Mouse (Mus musculus): ENCODE results near the gene Pbx1. TPM values are rescaled to one million over a fixed set of nuclear protein-coding genes. Genes with fewer than 3 reads are reported as not detected.

Gene Pbx1
- total and polyA plus RNA-seq, 2 experiments from 2014 or later: 17.1 to 31.3 TPM

DNA sequence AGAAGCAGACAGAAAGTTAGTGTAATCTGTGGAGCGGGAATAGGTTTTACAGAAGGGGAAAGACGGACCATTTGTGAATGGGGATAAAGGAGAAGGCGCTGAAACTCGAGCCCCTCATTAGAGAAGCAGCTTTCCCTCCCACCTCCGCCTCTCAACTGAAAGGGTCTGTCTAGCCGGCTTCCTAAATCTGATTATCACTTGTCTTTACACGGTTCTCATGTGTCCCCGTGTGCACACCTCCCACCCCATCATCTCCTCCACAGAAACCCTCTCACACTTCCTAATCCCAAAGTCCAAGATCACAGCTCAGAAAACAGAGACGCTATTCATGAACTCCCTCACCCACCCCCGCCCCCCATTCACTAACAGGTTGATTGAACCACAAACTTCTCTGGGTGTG, 21.5 kb downstream of the Pbx1 start:
- no peak overlapping the region for H3K9ac ChIP-seq (replicated peaks; ENCODE audit: low read depth, low read length)

DNA sequence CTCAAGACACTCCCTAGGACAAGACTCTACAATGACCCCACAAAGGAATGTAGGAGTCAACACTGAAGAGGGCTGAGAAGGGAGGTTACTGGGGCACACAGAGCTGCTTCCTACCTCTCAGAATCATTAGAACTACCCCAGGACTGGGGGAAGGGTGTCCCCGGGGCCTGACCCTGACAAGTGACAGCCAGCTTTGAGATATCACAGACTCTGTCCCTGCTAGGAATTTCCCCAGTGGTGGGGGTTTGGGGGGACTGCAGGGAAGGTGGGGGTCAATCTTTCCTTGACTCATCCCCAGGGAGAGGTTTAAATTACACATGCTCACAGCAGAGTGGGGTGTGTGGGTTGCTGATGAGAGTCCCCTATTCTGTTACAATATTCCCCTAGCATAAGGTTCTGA, 22.0 kb downstream of the Pbx1 start:
- peak; percentile 53 for DNase-seq (ENCODE audit: low spot score)
- H3K9ac ChIP-seq (replicated peaks; ENCODE audit: low read depth, low read length): no peak overlapping the region
- H3K36me3 ChIP-seq (replicated peaks; ENCODE audit: control insufficient read depth, insufficient read depth, low read length): peaks cover 11% of the 10 kb centered on the region
- no peak overlapping the region for H3K4me2 ChIP-seq (ENCODE audit: low read depth, low read length)
- ATAC-seq (ENCODE audit: insufficient read depth, low read depth): peak; percentile 83
- WGBS: 5% methylated on average over 1 of the region's 1 CpGs
- no peaks in the 10 kb centered on the region for H3K27me3 ChIP-seq (ENCODE audit: control insufficient read depth, insufficient read depth, low read length)
- peak overlapping the region; percentile 52 for H3K27ac ChIP-seq (ENCODE audit: low read depth)
- no peak overlapping the region for H3K4me3 ChIP-seq (ENCODE audit: low read depth, low read length)
- TF ChIP-seq EP300 (IDR thresholded peaks at IDR 0.05; ENCODE audit: low read depth) (peak; percentile 70; the same call in 1 of the 2 replicates), CTCF (IDR thresholded peaks at IDR 0.05; ENCODE audit: low read depth) (no peak)
- peaks cover 41% of the 10 kb centered on the region for H3K4me1 ChIP-seq (ENCODE audit: control insufficient read depth, insufficient read depth)
- no peaks in the 10 kb centered on the region for H3K9me3 ChIP-seq (replicated peaks; ENCODE audit: control insufficient read depth, low read length)

More for the DNA sequence above, 21.5 kb downstream of the Pbx1 start:
- Histone ChIP-seq H3K4me2 (ENCODE audit: low read depth, low read length) (no peak overlapping the region), H3K27ac (ENCODE audit: low read depth) (peak overlapping the region; percentile 18), H3K36me3 (replicated peaks; ENCODE audit: control insufficient read depth, insufficient read depth, low read length) (peaks cover 11% of the 10 kb centered on the region), H3K4me1 (ENCODE audit: control insufficient read depth, insufficient read depth) (peaks cover 36% of the 10 kb centered on the region), H3K4me3 (ENCODE audit: low read depth, low read length) (no peak overlapping the region), H3K9me3 (replicated peaks; ENCODE audit: control insufficient read depth, low read length) (no peaks in the 10 kb centered on the region), H3K27me3 (ENCODE audit: control insufficient read depth, insufficient read depth, low read length) (no peaks in the 10 kb centered on the region)
- ATAC-seq (ENCODE audit: insufficient read depth, low read depth) (no peak), DNase-seq (ENCODE audit: low spot score) (no peak)
- TF ChIP-seq CTCF (IDR thresholded peaks at IDR 0.05; ENCODE audit: low read depth) (no peak), EP300 (IDR thresholded peaks at IDR 0.05; ENCODE audit: low read depth) (no peak)
- 25% methylated on average over 10 of the region's 10 CpGs for WGBS

DNA sequence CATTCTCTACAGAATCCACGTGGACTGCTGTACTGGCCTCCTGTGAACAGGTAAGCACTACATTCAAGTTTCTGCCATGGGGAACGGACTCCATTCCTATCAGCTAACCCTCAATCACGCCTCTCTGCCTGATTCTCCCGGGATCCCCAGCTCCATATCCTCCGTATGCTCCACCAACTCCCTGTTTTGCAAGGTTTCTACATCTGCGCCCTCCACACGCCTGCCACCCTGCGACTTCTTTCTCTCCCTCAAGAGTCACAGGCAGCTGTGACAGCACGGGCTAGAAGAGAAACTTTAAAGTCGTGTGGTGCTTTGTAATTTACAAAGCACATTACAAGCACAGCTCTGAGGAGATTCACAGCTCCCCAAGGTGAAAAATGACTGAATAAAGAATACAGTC, 23.3 kb downstream of the Pbx1 start:
- no peak for TF ChIP-seq EP300 (IDR thresholded peaks at IDR 0.05; ENCODE audit: low read depth)
- no peak for TF ChIP-seq CTCF (IDR thresholded peaks at IDR 0.05; ENCODE audit: low read depth)
- no peak for ATAC-seq (ENCODE audit: insufficient read depth, low read depth)
- Histone ChIP-seq H3K9ac (replicated peaks; ENCODE audit: low read depth, low read length) (no peak overlapping the region), H3K27ac (ENCODE audit: low read depth) (0 out of 2 replicates have a peak overlapping the region, but pooled peaks have one; percentile 20), H3K4me1 (ENCODE audit: control insufficient read depth, insufficient read depth) (peaks cover 41% of the 10 kb centered on the region), H3K9me3 (replicated peaks; ENCODE audit: control insufficient read depth, low read length) (no peaks in the 10 kb centered on the region), H3K4me2 (ENCODE audit: low read depth, low read length) (no peak overlapping the region), H3K4me3 (ENCODE audit: low read depth, low read length) (no peak overlapping the region), H3K36me3 (replicated peaks; ENCODE audit: control insufficient read depth, insufficient read depth, low read length) (peaks cover 11% of the 10 kb centered on the region), H3K27me3 (ENCODE audit: control insufficient read depth, insufficient read depth, low read length) (no peaks in the 10 kb centered on the region)
- 59% methylated on average over 10 of the region's 10 CpGs for WGBS
- DNase-seq (ENCODE audit: low spot score): no peak

DNA sequence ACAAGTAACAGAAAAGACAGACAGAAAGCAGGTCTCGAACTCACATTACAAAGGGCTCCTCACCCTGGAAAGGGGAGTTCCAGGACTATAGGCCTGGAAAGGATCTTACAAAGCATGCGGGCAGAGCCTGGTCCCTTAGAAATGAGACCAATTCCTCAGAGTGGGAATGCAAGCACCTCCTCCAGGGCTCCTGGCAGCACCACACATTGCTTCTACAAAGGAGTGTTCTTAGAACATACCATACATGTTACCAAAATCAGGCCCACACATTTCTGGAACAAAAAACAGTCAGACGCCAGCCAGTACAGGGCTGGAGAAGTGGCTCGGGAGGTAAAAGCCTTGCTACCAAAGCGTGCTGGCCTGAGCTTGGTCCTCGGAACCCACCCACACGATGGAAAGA, 24.1 kb downstream of the Pbx1 start:
- no peaks in the 10 kb centered on the region for H3K9me3 ChIP-seq (replicated peaks; ENCODE audit: control insufficient read depth, low read length)
- WGBS: 65% methylated on average over 7 of the region's 7 CpGs
- H3K4me1 ChIP-seq (ENCODE audit: control insufficient read depth, insufficient read depth): peaks cover 41% of the 10 kb centered on the region
- H3K4me2 ChIP-seq (ENCODE audit: low read depth, low read length): no peak overlapping the region
- ATAC-seq (ENCODE audit: insufficient read depth, low read depth) (no peak), DNase-seq (ENCODE audit: low spot score) (no peak)
- no peaks in the 10 kb centered on the region for H3K27me3 ChIP-seq (ENCODE audit: control insufficient read depth, insufficient read depth, low read length)
- TF ChIP-seq EP300 (IDR thresholded peaks at IDR 0.05; ENCODE audit: low read depth): no peak
- TF ChIP-seq CTCF (IDR thresholded peaks at IDR 0.05; ENCODE audit: low read depth): no peak
- H3K27ac ChIP-seq (ENCODE audit: low read depth): peak overlapping the region; percentile 26
- H3K9ac ChIP-seq (replicated peaks; ENCODE audit: low read depth, low read length): no peak overlapping the region
- peaks cover 5% of the 10 kb centered on the region; the same call in 1 of the 2 replicates for H3K36me3 ChIP-seq (replicated peaks; ENCODE audit: control insufficient read depth, insufficient read depth, low read length)
- H3K4me3 ChIP-seq (ENCODE audit: low read depth, low read length): no peak overlapping the region

DNA sequence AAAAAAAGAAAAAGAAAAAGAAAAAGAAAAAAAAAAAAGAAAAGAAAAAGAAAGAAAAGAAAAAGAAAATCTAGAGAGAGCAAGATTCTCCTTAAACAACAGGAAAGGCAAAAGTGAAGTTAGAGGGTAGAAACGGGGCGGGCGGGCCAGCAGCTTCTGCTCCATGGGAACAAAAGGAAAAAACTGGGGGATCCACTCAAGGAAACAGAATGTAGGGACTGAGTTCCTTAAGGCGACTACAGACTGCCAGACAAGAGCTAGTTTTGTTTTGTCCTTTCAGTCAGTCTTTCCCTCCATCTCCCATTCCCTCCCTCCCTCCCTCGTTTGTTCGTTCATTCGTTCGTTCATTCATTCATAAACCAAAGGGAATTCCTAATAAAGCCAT, 25.8 kb downstream of the Pbx1 start:
- TF ChIP-seq CTCF (IDR thresholded peaks at IDR 0.05; ENCODE audit: low read depth) (no peak), EP300 (IDR thresholded peaks at IDR 0.05; ENCODE audit: low read depth) (no peak)
- Histone ChIP-seq H3K27ac (ENCODE audit: low read depth) (no peak overlapping the region), H3K4me3 (ENCODE audit: low read depth, low read length) (no peak overlapping the region), H3K9me3 (replicated peaks; ENCODE audit: control insufficient read depth, low read length) (no peaks in the 10 kb centered on the region), H3K36me3 (replicated peaks; ENCODE audit: control insufficient read depth, insufficient read depth, low read length) (0 out of 2 replicates have a peak, but pooled peaks cover 5% of the 10 kb centered on the region), H3K4me1 (ENCODE audit: control insufficient read depth, insufficient read depth) (peaks cover 35% of the 10 kb centered on the region), H3K9ac (replicated peaks; ENCODE audit: low read depth, low read length) (no peak overlapping the region), H3K4me2 (ENCODE audit: low read depth, low read length) (no peak overlapping the region), H3K27me3 (ENCODE audit: control insufficient read depth, insufficient read depth, low read length) (no peaks in the 10 kb centered on the region)
- no peak for ATAC-seq (ENCODE audit: insufficient read depth, low read depth)
- WGBS: 65% methylated on average over 8 of the region's 8 CpGs
- no peak for DNase-seq (ENCODE audit: low spot score)

DNA sequence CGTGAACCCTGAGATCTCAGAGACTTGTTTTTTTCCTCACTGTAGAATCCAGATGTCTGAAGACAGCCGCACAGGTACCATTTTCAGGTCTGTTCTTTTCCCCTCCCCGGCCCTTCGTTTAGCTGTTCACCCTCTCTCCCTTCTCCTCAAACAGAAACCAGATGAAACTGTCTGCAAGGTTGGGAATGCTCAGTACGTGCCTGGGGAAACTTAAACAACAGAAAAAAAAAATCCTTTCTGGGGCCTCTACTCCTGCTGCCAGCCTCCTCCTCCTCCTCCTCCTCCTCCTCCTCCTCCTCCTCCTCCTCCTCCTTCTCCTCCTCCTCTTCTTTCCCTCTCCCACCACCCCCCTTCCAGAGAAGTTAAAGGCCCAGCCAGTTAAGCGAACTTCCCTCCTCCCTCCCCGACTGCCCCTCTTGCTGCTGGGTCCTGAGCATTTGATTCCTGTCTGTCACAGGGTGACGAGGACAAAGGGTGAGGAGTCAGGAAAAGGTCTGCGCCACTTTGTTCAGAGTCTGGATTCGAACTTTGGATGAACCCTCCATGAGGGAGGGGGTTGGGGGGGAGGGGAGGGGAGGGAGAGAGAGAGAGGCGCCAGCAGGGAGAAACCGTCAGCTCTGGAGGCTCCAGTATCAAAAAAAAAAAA, 26.3 kb downstream of the Pbx1 start:
- H3K9ac ChIP-seq (replicated peaks; ENCODE audit: low read depth, low read length): no peak overlapping the region
- DNase-seq (ENCODE audit: low spot score) (no peak), ATAC-seq (ENCODE audit: insufficient read depth, low read depth) (no peak)
- H3K9me3 ChIP-seq (replicated peaks; ENCODE audit: control insufficient read depth, low read length): no peaks in the 10 kb centered on the region
- no peak overlapping the region for H3K4me3 ChIP-seq (ENCODE audit: low read depth, low read length)
- H3K27me3 ChIP-seq (ENCODE audit: control insufficient read depth, insufficient read depth, low read length): no peaks in the 10 kb centered on the region
- H3K36me3 ChIP-seq (replicated peaks; ENCODE audit: control insufficient read depth, insufficient read depth, low read length): 0 out of 2 replicates have a peak, but pooled peaks cover 7% of the 10 kb centered on the region
- TF ChIP-seq CTCF (IDR thresholded peaks at IDR 0.05; ENCODE audit: low read depth) (no peak), EP300 (IDR thresholded peaks at IDR 0.05; ENCODE audit: low read depth) (no peak)
- no peak overlapping the region for H3K4me2 ChIP-seq (ENCODE audit: low read depth, low read length)
- peak overlapping the region; percentile 20; the same call in 1 of the 2 replicates for H3K27ac ChIP-seq (ENCODE audit: low read depth)
- WGBS: 36% methylated on average over 10 of the region's 12 CpGs
- H3K4me1 ChIP-seq (ENCODE audit: control insufficient read depth, insufficient read depth): peaks cover 31% of the 10 kb centered on the region
